Mouse (Mus musculus): ENCODE measurements around the gene 1700020A23Rik.
"Not testable (repeated sequence)": the region's sequence is repeated elsewhere in the genome, so short reads cannot be mapped to it uniquely, and the experiment has no call there.

The 1700020A23Rik gene

GRCm38 (mm10) chr2:130404939-130405338 is at the start of gene 1700020A23Rik, which contains the start of gene Gm28372:
Gene 1700020A23Rik, plus strand, starts transcription at chr2:130405259.
Gene Gm28372, plus strand, starts transcription at chr2:130405239.
- ATAC-seq (ENCODE audit: low TSS enrichment) = no peak

DNA sequence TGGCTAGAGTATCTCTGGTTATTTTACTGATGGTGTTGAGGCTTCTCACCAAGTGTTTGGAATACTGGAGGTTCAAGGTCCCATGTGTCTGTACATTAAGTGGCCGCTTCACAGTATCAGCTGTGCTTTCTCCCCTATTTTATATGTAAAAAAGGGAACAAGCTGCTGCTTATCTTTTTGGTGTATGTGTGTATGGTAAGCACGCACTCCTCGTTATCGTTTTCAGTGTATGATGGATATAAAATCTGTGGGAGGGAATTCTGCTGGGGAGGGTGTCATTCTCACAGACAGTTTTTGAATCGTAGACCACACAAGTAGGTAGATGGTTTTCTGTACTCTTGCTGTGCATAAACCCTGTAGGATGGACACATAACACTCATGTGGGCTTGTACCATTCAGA is 47.5 kb upstream of the 1700020A23Rik start:
- ATAC-seq (ENCODE audit: low TSS enrichment) = no peak

DNA sequence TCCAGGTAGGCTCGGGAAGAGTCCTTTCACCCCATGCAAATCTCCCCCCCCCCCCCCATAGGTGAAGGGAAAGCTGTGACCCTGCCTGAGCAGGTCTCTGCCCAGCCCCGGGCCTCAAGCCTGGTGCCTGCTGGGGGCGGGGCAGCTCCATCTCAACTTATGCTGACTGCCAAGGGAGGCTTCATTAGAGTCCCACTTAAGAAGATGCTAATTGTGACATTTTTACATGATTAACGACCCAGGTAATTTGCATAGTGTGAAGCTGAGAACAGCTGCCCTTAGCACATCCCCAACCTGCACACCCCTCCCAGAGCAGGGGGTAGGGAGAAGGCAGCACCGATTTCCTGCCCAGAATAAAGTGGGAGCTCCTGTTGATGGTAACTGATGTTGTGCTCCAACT is 46.2 kb upstream of the 1700020A23Rik start:
- ATAC-seq (ENCODE audit: low TSS enrichment) = no peak

- peak; percentile 77; the same call in 1 of the 2 replicates for ATAC-seq (ENCODE audit: low TSS enrichment)
Measured at GRCm38 (mm10) chr2:130362511-130363026, 42.5 kb upstream of the 1700020A23Rik start.

DNA sequence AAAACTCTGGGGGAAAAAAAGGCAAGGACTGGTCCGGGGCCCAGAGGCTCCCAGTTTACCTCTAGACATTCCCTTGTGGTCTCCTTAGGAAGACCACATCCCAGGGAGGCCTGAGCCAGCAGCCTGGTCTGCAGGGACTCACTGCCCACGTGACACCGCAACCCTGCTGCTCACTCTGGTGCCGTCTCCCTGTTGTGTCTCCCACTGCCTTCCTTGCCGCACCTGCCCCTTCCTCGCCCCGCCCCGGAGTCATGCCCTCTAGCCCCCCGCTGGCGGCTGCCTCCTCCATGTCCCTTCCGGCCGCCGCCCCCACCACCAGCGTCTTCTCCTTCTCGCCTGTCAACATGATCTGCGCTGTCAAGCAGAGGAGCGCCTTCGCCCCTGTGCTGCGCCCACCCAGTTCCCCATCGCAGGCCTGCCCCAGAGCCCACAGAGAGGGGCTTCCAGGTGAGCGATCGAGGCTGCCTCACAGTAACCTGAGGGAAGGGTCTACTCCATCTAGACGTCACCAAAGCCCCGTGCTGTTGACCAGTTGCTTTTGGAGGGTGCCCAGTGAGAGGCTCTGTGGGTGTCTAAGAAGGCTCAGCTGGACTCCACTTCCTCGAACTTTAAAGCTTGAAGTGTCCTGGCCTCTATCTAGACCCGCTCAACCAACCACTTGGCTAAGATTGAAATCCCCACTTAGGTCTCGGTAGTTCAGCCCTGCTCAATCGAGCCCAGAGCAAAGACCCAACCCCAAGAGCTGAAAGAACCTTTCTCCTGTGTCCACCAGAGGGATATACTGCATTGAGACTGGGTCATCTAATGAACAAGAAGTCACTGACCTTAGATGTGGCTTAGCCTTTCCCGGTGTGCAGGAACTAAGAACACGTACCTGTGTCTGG is 39.6 kb upstream of the 1700020A23Rik start:
- no peak for ATAC-seq (ENCODE audit: low TSS enrichment)

- ATAC-seq (ENCODE audit: low TSS enrichment) = no peak
Measured at GRCm38 (mm10) chr2:130367386-130367785, 37.7 kb upstream of the 1700020A23Rik start.

DNA sequence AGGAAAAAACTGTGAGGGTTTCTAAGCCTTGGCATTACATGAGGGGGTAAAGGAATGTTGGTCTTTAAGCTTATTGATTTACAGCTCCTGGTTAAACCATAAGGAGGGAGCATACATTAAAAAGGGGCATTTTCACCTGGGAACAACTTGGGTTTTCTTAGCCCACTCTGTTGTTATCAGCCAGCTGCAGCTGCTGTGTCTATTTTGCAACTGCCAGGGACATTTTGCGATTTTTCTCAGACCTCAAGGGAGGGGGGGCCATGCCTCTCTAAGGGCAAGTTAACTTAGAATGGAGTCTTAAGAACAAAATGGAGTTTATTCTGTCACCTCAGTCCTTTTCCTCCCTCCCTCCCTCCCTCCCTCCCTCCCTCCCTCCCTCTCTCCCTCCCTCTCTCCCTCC is 32.0 kb upstream of the 1700020A23Rik start:
- ATAC-seq (ENCODE audit: low TSS enrichment) = not testable (repeated sequence)

DNA sequence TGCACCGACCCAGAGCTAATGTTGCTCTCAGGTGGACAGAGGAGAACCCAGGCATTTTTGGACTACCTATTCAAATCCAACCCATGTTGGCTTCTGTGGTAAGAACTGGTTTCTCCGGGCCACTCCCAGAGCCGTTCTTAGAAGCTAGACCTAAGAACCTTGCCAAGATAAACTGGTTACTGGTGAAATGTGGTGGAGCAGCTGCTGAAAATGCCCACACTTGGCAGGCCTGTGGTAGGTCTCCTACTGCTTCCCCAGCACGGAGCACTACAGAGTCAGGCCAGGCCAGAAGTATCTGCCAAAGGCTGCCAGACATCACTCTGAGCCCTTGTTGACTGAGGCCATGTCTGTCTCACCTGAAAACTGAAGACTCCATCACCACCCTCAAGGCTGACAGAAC is 30.1 kb upstream of the 1700020A23Rik start:
- no peak for ATAC-seq (ENCODE audit: low TSS enrichment)

DNA sequence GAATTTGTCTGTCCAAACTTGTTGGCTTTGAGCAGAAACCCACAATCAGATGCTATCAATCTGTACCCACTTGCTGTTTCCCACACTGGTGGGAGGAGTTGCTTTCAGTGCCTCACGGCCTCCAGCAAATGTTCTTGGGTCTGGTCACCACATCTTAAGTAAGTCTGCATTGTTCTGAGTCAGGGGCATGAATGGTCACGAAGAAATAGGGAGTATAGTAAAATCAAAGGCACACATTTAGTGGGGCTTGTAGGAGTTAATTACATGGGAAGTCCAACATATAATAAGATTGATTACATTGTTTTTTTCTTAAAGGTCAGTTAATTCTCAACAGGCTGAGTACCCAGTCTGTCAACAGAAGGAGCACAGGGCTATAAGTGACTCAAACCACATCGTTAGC is 21.9 kb upstream of the 1700020A23Rik start:
- no peak for ATAC-seq (ENCODE audit: low TSS enrichment)

- ATAC-seq (ENCODE audit: low TSS enrichment) = no peak
Measured at GRCm38 (mm10) chr2:130383895-130384294, 21.2 kb upstream of the 1700020A23Rik start.

DNA sequence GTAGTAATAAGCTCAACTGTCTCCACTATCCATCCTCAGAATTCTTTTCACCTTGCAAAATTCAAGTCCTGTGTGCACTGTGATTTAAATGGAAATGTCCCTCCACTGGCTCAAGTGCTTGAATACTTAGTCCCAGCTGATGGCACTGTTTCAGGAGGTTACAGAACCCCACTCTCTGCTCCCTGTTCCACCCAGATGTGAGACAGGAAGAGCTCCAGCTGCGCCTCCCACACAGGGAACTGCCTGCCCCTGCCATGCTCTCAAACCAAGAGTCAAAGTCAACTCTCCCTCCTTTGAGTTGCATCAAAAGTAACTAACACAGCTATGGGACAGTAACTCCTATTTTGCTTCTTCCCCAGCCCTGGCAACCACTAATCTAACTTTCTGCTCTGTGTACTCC is 18.8 kb upstream of the 1700020A23Rik start:
- no peak for ATAC-seq (ENCODE audit: low TSS enrichment)

GRCm38 (mm10) chr2:130388796-130389195 is 16.3 kb upstream of the 1700020A23Rik start:
- no peak for ATAC-seq (ENCODE audit: low TSS enrichment)

DNA sequence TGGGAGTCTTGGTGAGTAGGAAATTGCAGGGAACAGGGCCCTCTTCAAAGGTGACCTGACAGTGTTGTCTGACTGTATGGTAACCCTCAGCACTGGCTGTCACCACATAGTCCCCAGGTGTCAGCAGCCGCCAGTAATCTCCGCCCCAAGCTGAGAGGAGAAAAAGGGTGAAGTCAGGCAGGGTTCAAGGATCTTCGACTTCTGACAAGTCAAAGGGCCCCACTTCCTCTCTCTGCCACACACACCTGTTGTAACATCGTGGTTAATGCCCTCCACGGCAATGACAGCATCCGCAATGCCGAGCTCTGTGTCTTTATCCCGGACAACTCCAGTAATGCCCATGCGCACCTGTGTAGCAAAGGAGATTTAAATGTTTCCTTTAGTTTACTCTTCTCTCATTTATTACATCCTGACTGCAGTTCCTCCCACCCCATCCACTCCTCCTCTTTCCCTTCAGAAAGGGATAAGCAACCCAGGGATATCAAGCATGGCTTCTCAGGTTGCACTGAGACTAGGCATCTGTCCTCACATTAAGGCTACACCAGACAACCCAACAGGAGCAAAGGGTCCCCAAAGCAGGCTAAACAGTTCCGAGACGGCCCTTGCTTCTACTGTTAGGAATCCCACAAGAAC is 13.9 kb upstream of the 1700020A23Rik start:
- ATAC-seq (ENCODE audit: low TSS enrichment) = no peak

GRCm38 (mm10) chr2:130392836-130393235 is 12.2 kb upstream of the 1700020A23Rik start:
- ATAC-seq (ENCODE audit: low TSS enrichment) = no peak

DNA sequence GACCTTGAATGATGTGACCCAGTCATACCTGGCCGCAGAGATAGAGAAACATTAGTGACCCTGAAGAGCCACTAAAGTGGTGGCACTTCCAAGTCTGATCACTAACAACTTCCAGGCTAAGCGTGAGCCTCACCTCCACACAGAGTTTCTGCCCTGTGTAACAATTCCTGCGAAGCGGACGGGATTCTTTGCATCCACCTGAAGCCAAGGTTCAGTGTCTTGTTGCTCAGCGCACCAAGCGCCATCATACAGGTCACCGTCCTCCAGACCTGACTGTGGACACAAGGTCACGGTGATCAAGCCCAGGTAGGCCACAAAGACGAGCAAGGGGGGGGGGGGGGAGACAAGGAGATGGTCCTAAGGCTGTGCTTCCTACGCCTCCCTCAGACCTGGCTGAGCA is 9.4 kb upstream of the 1700020A23Rik start:
- ATAC-seq (ENCODE audit: low TSS enrichment) = no peak

DNA sequence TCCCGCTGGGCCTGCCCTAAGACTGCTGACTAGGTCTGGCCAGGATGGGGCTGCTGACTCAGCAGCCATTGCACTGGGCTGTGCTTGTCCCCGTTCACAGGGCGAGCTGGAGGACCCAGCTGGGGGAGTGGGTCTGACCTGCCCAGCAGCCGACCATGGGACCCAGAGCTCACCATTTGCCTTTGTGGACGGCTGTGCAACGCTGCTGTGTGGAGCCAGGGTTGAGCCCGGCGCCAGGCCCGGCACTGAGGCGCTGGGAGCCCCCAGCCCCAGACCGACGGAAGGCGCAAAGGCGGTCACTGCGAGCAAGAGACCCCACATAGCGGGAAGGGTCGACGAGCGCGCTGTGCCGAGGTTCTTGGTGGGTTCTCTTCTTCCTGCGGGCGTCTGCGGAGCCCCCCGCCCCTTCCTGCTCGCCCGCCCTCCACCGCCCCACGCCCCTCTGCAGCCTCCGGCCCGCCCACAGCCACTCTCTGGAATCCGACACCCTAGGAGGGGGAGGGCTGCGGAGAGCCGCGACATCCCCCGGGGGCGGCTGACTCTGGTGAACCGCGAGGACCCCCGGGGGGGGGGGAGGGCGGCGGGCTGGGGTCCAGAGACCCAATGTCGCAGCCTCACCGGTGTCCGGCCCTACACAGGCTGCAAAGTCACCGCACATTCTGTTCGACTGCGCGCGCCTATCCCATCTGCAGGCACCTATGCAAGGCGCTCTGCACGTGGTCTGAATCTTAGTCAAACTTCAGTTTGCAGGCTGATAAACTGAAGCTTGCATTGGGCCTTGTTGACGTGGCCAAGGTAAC is 7.7 kb upstream of the 1700020A23Rik start, which contains the start of gene Cpxm1:
TSS of gene Cpxm1 (minus strand) at position 389 of the 800 bp plus-strand sequence.
- ATAC-seq (ENCODE audit: low TSS enrichment) = peak; percentile 9; the same call in 1 of the 2 replicates

DNA sequence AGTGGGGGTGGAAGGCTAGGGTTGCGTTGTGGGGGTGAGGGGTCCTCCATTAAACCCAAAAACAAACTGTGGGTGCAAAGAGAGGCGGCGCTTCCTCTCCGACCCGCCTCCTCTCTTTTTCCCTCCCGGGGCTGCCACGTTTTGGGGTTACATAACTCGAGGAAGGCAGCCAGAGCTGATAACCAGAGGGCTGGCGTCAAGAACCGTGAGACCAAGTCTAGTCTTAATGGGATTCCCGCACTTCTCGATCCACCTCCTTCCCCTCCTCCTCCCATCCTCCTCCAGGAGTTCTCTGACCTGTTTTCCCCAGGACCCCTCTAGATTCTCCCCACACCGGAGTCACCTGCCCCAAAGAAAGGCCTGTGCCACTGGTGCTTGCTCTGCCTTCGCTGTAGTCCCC is 7.0 kb upstream of the 1700020A23Rik start:
- ATAC-seq (ENCODE audit: low TSS enrichment) = peak; percentile 38; the same call in 1 of the 2 replicates

DNA sequence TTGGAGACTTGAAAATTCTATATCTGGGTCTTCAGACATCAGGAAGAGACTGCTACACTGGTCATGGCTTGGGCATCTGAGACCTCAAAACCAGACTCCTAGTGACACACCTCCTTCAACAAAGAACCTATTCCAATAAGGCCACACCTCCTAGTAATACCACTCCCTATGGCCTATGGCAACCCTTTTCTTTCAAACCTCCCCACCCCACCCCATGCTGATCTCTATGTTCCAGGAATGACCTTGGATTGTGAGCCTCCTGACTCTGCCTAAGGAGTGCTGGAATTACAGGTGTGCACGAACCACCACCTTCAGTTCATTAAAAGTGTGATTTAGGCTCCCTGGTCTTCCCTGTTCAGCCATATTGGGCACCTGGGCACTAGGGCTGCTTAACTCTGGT is 5.0 kb upstream of the 1700020A23Rik start:
- no peak for ATAC-seq (ENCODE audit: low TSS enrichment)

DNA sequence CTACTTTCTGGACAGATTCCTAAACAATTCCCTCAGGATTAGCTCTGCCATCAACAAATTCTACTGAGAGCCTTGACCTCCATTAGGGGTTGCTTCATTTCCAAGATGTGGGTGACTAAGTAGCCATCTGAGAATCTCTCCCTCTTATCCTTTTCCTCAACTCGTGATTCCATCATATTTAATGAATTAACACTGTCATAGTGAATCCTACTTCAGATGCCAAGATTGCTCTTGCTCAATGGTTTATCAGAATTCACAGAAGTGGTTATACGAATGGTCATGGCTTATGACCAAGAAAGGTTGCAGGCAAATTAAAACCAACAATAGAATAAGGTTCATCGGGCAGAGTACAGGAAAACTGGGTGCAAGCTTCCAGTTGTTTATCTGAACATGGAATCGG is 3.2 kb upstream of the 1700020A23Rik start:
- ATAC-seq (ENCODE audit: low TSS enrichment) = no peak

GRCm38 (mm10) chr2:130406178-130406577 is 1.1 kb downstream of the 1700020A23Rik start, which contains the start of gene Tmem239:
Gene Tmem239, plus strand, starts transcription at chr2:130406478.
- ATAC-seq (ENCODE audit: low TSS enrichment) = no peak

- ATAC-seq (ENCODE audit: low TSS enrichment) = no peak
Measured at GRCm38 (mm10) chr2:130408194-130408593, 3.1 kb downstream of the 1700020A23Rik start.

Measured in frontal cortex, adult (tissue).